Mouse (Mus musculus): ENCODE measurements around the gene Znhit3. TPM values are rescaled to one million over a fixed set of nuclear protein-coding genes. Genes with fewer than 3 reads are reported as not detected.

Gene Znhit3
- polyA plus RNA-seq (2014; fragmentation: Illumina TruSeq; extraction: RNeasy Lipid Tissue Mini Kit (QIAGEN cat#74804); ENCODE audit: low read depth, low replicate concordance): 8.9 TPM

GRCm38 (mm10) chr11:84916053-84916702 lies at the start of gene Znhit3:
Gene Znhit3 (minus strand): TSS chr11:84916366.

GRCm38 (mm10) chr11:84957591-84958270 lies 41.6 kb upstream of the Znhit3 start, which contains the start of gene Car4:
Gene Car4 (plus strand): TSS chr11:84957786.

DNA sequence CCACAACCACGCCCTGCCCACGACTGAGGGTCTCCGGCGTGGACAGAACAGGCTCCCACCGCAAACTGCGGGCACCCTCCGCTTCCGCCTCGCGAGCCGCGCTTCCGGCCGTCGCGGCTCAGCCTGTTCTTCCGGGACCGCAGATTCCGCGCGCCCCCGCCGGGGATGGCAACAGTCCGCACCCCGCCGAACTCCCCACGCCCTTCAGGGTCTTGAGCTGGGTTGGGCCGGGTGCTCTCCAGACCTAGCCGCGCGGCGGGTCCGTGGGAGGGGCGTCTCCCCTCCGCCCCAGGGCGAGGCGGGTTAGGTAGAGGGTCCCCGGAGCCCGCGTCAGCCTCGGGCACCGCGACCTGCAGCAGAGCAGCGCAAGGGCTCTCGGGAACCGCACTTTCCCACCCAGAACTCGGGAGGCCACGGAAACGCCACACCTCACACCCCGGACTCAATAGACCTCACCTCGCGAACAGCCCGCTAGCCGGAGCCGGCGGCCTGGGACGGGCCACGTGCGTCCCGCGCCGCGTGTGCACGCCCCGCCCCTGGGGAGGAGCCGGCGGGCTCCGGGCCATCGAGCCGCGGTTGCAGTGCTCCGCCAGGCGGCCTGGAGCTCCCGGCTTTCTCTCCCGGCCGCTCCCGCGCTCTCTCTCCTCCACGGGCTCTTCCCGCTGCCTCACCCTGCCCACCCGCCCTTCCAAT lies 36.2 kb downstream of the Znhit3 start, which contains the start of the genes Myo19 and Pigw:
Gene Myo19 (plus strand): TSS at position 377 of the 693 bp plus-strand sequence.
Gene Pigw (minus strand): TSS at position 514 of the 693 bp plus-strand sequence.

GRCm38 (mm10) chr11:84870337-84871043 lies 45.7 kb downstream of the Znhit3 start, which contains the start of gene Ggnbp2:
Gene Ggnbp2 (minus strand): TSS chr11:84870817.

Other genes with a start within 250 kb of the Znhit3 start
- gene Mrm1, start 96.9 kb downstream of the Znhit3 start, polyA plus RNA-seq (2014; fragmentation: Illumina TruSeq; extraction: RNeasy Lipid Tissue Mini Kit (QIAGEN cat#74804); ENCODE audit: low read depth, low replicate concordance): 1.9 TPM
- gene Dhrs11, start 87.4 kb downstream of the Znhit3 start, polyA plus RNA-seq (2014; fragmentation: Illumina TruSeq; extraction: RNeasy Lipid Tissue Mini Kit (QIAGEN cat#74804); ENCODE audit: low read depth, low replicate concordance): 10.7 TPM
- gene Ggnbp2, start 45.5 kb downstream of the Znhit3 start, polyA plus RNA-seq (2014; fragmentation: Illumina TruSeq; extraction: RNeasy Lipid Tissue Mini Kit (QIAGEN cat#74804); ENCODE audit: low read depth, low replicate concordance): 232 TPM
- 8.9 TPM for gene Myo19, start 36.2 kb downstream of the Znhit3 start, polyA plus RNA-seq (2014; fragmentation: Illumina TruSeq; extraction: RNeasy Lipid Tissue Mini Kit (QIAGEN cat#74804); ENCODE audit: low read depth, low replicate concordance)
- 15.8 TPM for gene Pigw, start 36.1 kb downstream of the Znhit3 start, polyA plus RNA-seq (2014; fragmentation: Illumina TruSeq; extraction: RNeasy Lipid Tissue Mini Kit (QIAGEN cat#74804); ENCODE audit: low read depth, low replicate concordance)
- gene Car4, start 41.4 kb upstream of the Znhit3 start, polyA plus RNA-seq (2014; fragmentation: Illumina TruSeq; extraction: RNeasy Lipid Tissue Mini Kit (QIAGEN cat#74804); ENCODE audit: low read depth, low replicate concordance): 90.8 TPM
- 104 TPM for gene Usp32, start 223.8 kb upstream of the Znhit3 start, polyA plus RNA-seq (2014; fragmentation: Illumina TruSeq; extraction: RNeasy Lipid Tissue Mini Kit (QIAGEN cat#74804); ENCODE audit: low read depth, low replicate concordance)